Mouse (Mus musculus) limb, embryonic 12.5 days (tissue): ENCODE measurements around the gene Tenm2. TPM values are rescaled to one million over a fixed set of nuclear protein-coding genes. Genes with fewer than 3 reads are reported as not detected.

Experiments
- ATAC-seq: fragments of 200-750 bp; cut with Nextera tagmentation; 2 replicates; pipeline ENCODE4 v1.8.0; 2017; ENCODE audit warnings: low read depth, moderate TSS enrichment; ENCODE audit not compliant: insufficient number of reproducible peaks, insufficient read depth, low FRiP score, low TSS enrichment
- H3K27ac ChIP-seq: fragments of 300-500 bp; sonication (generic); 2 replicates; pipeline ENCODE4 v1.5.1; 2016; ENCODE audit warnings: mild to moderate bottlenecking, moderate library complexity
- H3K27me3 ChIP-seq: fragments of 300-500 bp; sonication (generic); 2 replicates; pipeline ENCODE4 v1.6.1; 2016; ENCODE audit warnings: mild to moderate bottlenecking, moderate library complexity
- H3K36me3 ChIP-seq: fragments of 300-500 bp; sonication (generic); 2 replicates; pipeline ENCODE4 v1.6.1; 2016; ENCODE audit warnings: mild to moderate bottlenecking, moderate library complexity
- H3K4me1 ChIP-seq: fragments of 300-500 bp; sonication (generic); replicated peaks from 2 replicates; pipeline ENCODE4 v1.6.1; 2016
- H3K4me2 ChIP-seq: fragments of 300-500 bp; sonication (generic); 2 replicates; pipeline ENCODE4 v1.6.1; 2016; ENCODE audit warnings: mild to moderate bottlenecking, moderate library complexity
- H3K4me3 ChIP-seq: fragments of 300-500 bp; sonication (generic); replicated peaks from 2 replicates; pipeline ENCODE4 v1.5.1; 2016; ENCODE audit warnings: mild to moderate bottlenecking
- H3K9ac ChIP-seq: fragments of 300-500 bp; sonication (generic); replicated peaks from 2 replicates; pipeline ENCODE4 v1.6.1; 2016; ENCODE audit warnings: mild to moderate bottlenecking, moderate library complexity
- H3K9me3 ChIP-seq: fragments of 300-500 bp; sonication (generic); 2 replicates; pipeline ENCODE4 v1.6.1; 2016; ENCODE audit warnings: mild to moderate bottlenecking, moderate library complexity
- WGBS: fragments of 180-500 bp; shearing (Covaris S2); methylation state at CpG from one replicate; pipeline ENCODE4 v1.1.7; 2016; 5-methylcytosine and 5-hydroxymethylcytosine counted together
- polyA plus RNA-seq: library from polyadenylated mRNA; unstranded; fragments of >200 nt; fragmentation: Nextera tagmentation; extraction: Ambion mirVana; gene quantifications from 2 replicates; pipeline ENCODE4 v1.2.1, GENCODE M21; 2016

The Tenm2 gene
- polyA plus RNA-seq, 1 experiment from 2014 or later: 0.94 TPM

- Histone ChIP-seq H3K4me2 (no peak overlapping the region), H3K9ac (no peak overlapping the region), H3K27me3 (peaks cover 7% of the 10 kb centered on the region), H3K36me3 (no peaks in the 10 kb centered on the region), H3K27ac (no peak overlapping the region), H3K9me3 (no peaks in the 10 kb centered on the region), H3K4me3 (no peak overlapping the region), H3K4me1 (no peaks in the 10 kb centered on the region)
- 90% methylated on average over 19 of the region's 19 CpGs for WGBS
- ATAC-seq: no peak
These were observed 1264.7 kb downstream of the Tenm2 start for GRCm38 (mm10) chr11:35970806-35971705.

GRCm38 (mm10) chr11:35968291-35968690 lies 1267.5 kb downstream of the Tenm2 start:
- WGBS: 93% methylated on average over 10 of the region's 10 CpGs
- no peak for ATAC-seq
- Histone ChIP-seq H3K4me1 (peaks cover 7% of the 10 kb centered on the region; the same call in 1 of the 2 replicates), H3K27me3 (peaks cover 7% of the 10 kb centered on the region), H3K4me3 (no peak overlapping the region), H3K4me2 (no peak overlapping the region), H3K36me3 (no peaks in the 10 kb centered on the region), H3K9ac (no peak overlapping the region), H3K9me3 (no peaks in the 10 kb centered on the region), H3K27ac (no peak overlapping the region)

- WGBS: 44% methylated on average over 9 of the region's 9 CpGs
- no peak overlapping the region for H3K27ac ChIP-seq
- no peak overlapping the region for H3K4me3 ChIP-seq
- no peak overlapping the region for H3K9ac ChIP-seq
- no peak for ATAC-seq
- peaks cover 7% of the 10 kb centered on the region; the same call in 1 of the 2 replicates for H3K4me1 ChIP-seq
- no peaks in the 10 kb centered on the region for H3K36me3 ChIP-seq
- H3K4me2 ChIP-seq: no peak overlapping the region
- H3K27me3 ChIP-seq: no peaks in the 10 kb centered on the region
- no peaks in the 10 kb centered on the region for H3K9me3 ChIP-seq
These were observed 1271.7 kb downstream of the Tenm2 start for GRCm38 (mm10) chr11:35963981-35964549.

GRCm38 (mm10) chr11:35963554-35963953 lies 1272.2 kb downstream of the Tenm2 start:
- Histone ChIP-seq H3K9me3 (no peaks in the 10 kb centered on the region), H3K36me3 (no peaks in the 10 kb centered on the region), H3K27ac (no peak overlapping the region), H3K4me1 (peaks cover 7% of the 10 kb centered on the region; the same call in 1 of the 2 replicates), H3K4me3 (no peak overlapping the region), H3K9ac (no peak overlapping the region), H3K4me2 (no peak overlapping the region), H3K27me3 (no peaks in the 10 kb centered on the region)
- no peak for ATAC-seq
- 45% methylated on average over 2 of the region's 2 CpGs for WGBS

GRCm38 (mm10) chr11:35962431-35962830 lies 1273.3 kb downstream of the Tenm2 start:
- H3K9ac ChIP-seq: no peak overlapping the region
- no peak overlapping the region for H3K4me3 ChIP-seq
- 94% methylated on average over 2 of the region's 2 CpGs for WGBS
- H3K27ac ChIP-seq: no peak overlapping the region
- H3K36me3 ChIP-seq: no peaks in the 10 kb centered on the region
- H3K27me3 ChIP-seq: no peaks in the 10 kb centered on the region
- H3K4me2 ChIP-seq: no peak overlapping the region
- no peaks in the 10 kb centered on the region for H3K9me3 ChIP-seq
- ATAC-seq: no peak
- H3K4me1 ChIP-seq: peaks cover 7% of the 10 kb centered on the region; the same call in 1 of the 2 replicates

GRCm38 (mm10) chr11:35959270-35959669 lies 1276.5 kb downstream of the Tenm2 start:
- H3K9me3 ChIP-seq: no peaks in the 10 kb centered on the region
- H3K9ac ChIP-seq: no peak overlapping the region
- no peak overlapping the region for H3K27ac ChIP-seq
- no peaks in the 10 kb centered on the region for H3K27me3 ChIP-seq
- WGBS: 95% methylated on average over 3 of the region's 3 CpGs
- ATAC-seq: no peak
- no peaks in the 10 kb centered on the region for H3K36me3 ChIP-seq
- no peak overlapping the region for H3K4me2 ChIP-seq
- H3K4me3 ChIP-seq: no peak overlapping the region
- H3K4me1 ChIP-seq: peaks cover 7% of the 10 kb centered on the region; the same call in 1 of the 2 replicates
